Mouse (Mus musculus) embryonic facial prominence, embryonic 10.5 days (tissue): ENCODE measurements around the gene Palmd. TPM values are rescaled to one million over a fixed set of nuclear protein-coding genes. Genes with fewer than 3 reads are reported as not detected.

Source experiments
- DNase-seq: peaks from one replicate; pipeline ENCODE4 v3.0.0-alpha.2; 2017; ENCODE audit warnings: low spot score
- H3K27ac ChIP-seq: fragments of 300-500 bp; sonication (generic); replicated peaks from 2 replicates; pipeline ENCODE4 v1.5.1; 2016; ENCODE audit warnings: mild to moderate bottlenecking
- H3K27me3 ChIP-seq: fragments of 300-500 bp; sonication (generic); replicated peaks from 2 replicates; pipeline ENCODE4 v1.6.1; 2016; ENCODE audit warnings: low read depth, mild to moderate bottlenecking; ENCODE audit not compliant: poor library complexity, severe bottlenecking
- H3K36me3 ChIP-seq: fragments of 300-500 bp; sonication (generic); replicated peaks from 2 replicates; pipeline ENCODE4 v1.6.1; 2016; ENCODE audit warnings: mild to moderate bottlenecking, moderate library complexity
- H3K4me1 ChIP-seq: fragments of 300-500 bp; sonication (generic); 2 replicates; pipeline ENCODE4 v1.6.1; 2016
- H3K4me3 ChIP-seq: fragments of 300-500 bp; sonication (generic); 2 replicates; pipeline ENCODE4 v1.5.1; 2016; ENCODE audit warnings: mild to moderate bottlenecking, moderate library complexity
- H3K9me3 ChIP-seq: fragments of 300-500 bp; sonication (generic); 2 replicates; pipeline ENCODE4 v1.6.1; 2016; ENCODE audit warnings: mild to moderate bottlenecking
- WGBS: fragments of 180-500 bp; shearing (Covaris S2); methylation state at CpG from one replicate; pipeline ENCODE4 v1.1.7; 2016; 5-methylcytosine and 5-hydroxymethylcytosine counted together
- polyA plus RNA-seq: library from polyadenylated mRNA; unstranded; fragments of >200 nt; fragmentation: Nextera tagmentation; extraction: Ambion mirVana; gene quantifications from 2 replicates; pipeline ENCODE4 v1.2.1, GENCODE M21; 2016

The Palmd gene
- polyA plus RNA-seq, 1 experiment from 2014 or later = 1.5 TPM

- Histone ChIP-seq H3K4me1 (peaks cover 17% of the 10 kb centered on the region), H3K27ac (no peak overlapping the region), H3K4me3 (no peak overlapping the region), H3K27me3 (no peaks in the 10 kb centered on the region), H3K9me3 (no peaks in the 10 kb centered on the region), H3K36me3 (no peaks in the 10 kb centered on the region)
- WGBS = 53% methylated on average over 5 of the region's 5 CpGs
- no peak for DNase-seq
Observed at GRCm38 (mm10) chr3:116969786-116970185, 999 bp upstream of the Palmd start.

GRCm38 (mm10) chr3:116969003-116969402 is 216 bp upstream of the Palmd start:
- Histone ChIP-seq H3K27ac (peak overlapping the region; percentile 71), H3K27me3 (no peaks in the 10 kb centered on the region), H3K36me3 (no peaks in the 10 kb centered on the region), H3K4me3 (peak overlapping the region; percentile 55), H3K4me1 (peaks cover 17% of the 10 kb centered on the region), H3K9me3 (no peaks in the 10 kb centered on the region)
- no peak for DNase-seq
- 23% methylated on average over 5 of the region's 5 CpGs for WGBS

GRCm38 (mm10) chr3:116967967-116968366 is 820 bp downstream of the Palmd start, which contains the start of gene 4930455H04Rik:
4930455H04Rik (plus strand) TSS chr3:116968267.
- Histone ChIP-seq H3K4me1 (peaks cover 17% of the 10 kb centered on the region), H3K36me3 (no peaks in the 10 kb centered on the region), H3K4me3 (peak within 1 kb of the TSS; percentile 55), H3K27ac (peak within 1 kb of the TSS; percentile 71), H3K27me3 (no peaks in the 10 kb centered on the region), H3K9me3 (no peaks in the 10 kb centered on the region)
- DNase-seq = no peak
- WGBS = 65% methylated on average over 4 of the region's 4 CpGs

GRCm38 (mm10) chr3:116967436-116967835 is 1.4 kb downstream of the Palmd start:
- peaks cover 17% of the 10 kb centered on the region for H3K4me1 ChIP-seq
- DNase-seq = no peak
- H3K27me3 ChIP-seq = no peaks in the 10 kb centered on the region
- no peak overlapping the region for H3K4me3 ChIP-seq
- H3K9me3 ChIP-seq = no peaks in the 10 kb centered on the region
- H3K36me3 ChIP-seq = no peaks in the 10 kb centered on the region
- WGBS = 90% methylated on average over 6 of the region's 6 CpGs
- H3K27ac ChIP-seq = no peak overlapping the region

- H3K9me3 ChIP-seq = no peaks in the 10 kb centered on the region
- no peak for DNase-seq
- WGBS = 62% methylated on average over 6 of the region's 6 CpGs
- H3K27ac ChIP-seq = no peak overlapping the region
- H3K4me1 ChIP-seq = peaks cover 17% of the 10 kb centered on the region
- H3K27me3 ChIP-seq = no peaks in the 10 kb centered on the region
- H3K4me3 ChIP-seq = no peak overlapping the region
- no peaks in the 10 kb centered on the region for H3K36me3 ChIP-seq
Observed at GRCm38 (mm10) chr3:116966800-116967199, 2.0 kb downstream of the Palmd start.

- no peaks in the 10 kb centered on the region for H3K9me3 ChIP-seq
- WGBS = 30% methylated on average over 4 of the region's 4 CpGs
- no peaks in the 10 kb centered on the region for H3K27me3 ChIP-seq
- peaks cover 17% of the 10 kb centered on the region for H3K4me1 ChIP-seq
- no peak overlapping the region for H3K27ac ChIP-seq
- DNase-seq = peak; percentile 30
- H3K4me3 ChIP-seq = no peak overlapping the region
- no peaks in the 10 kb centered on the region for H3K36me3 ChIP-seq
Observed at GRCm38 (mm10) chr3:116966225-116966624, 2.6 kb downstream of the Palmd start.

GRCm38 (mm10) chr3:116964426-116964825 is 4.4 kb downstream of the Palmd start:
- 96% methylated on average over 9 of the region's 9 CpGs for WGBS
- DNase-seq = no peak

GRCm38 (mm10) chr3:116963213-116963612 is 5.6 kb downstream of the Palmd start:
- DNase-seq = no peak
- no peak overlapping the region for H3K27ac ChIP-seq
- no peaks in the 10 kb centered on the region for H3K36me3 ChIP-seq
- no peaks in the 10 kb centered on the region for H3K27me3 ChIP-seq
- WGBS = 79% methylated on average over 4 of the region's 4 CpGs
- H3K9me3 ChIP-seq = no peaks in the 10 kb centered on the region
- peaks cover 5% of the 10 kb centered on the region for H3K4me1 ChIP-seq
- H3K4me3 ChIP-seq = no peak overlapping the region

More at GRCm38 (mm10) chr3:116964426-116964825, 4.4 kb downstream of the Palmd start:
- Histone ChIP-seq H3K4me3 (no peak overlapping the region), H3K4me1 (peaks cover 17% of the 10 kb centered on the region), H3K27ac (no peak overlapping the region), H3K36me3 (no peaks in the 10 kb centered on the region), H3K9me3 (no peaks in the 10 kb centered on the region), H3K27me3 (no peaks in the 10 kb centered on the region)

GRCm38 (mm10) chr3:116961354-116962142 is 7.2 kb downstream of the Palmd start:
- Histone ChIP-seq H3K27ac (no peak overlapping the region), H3K4me3 (no peak overlapping the region), H3K27me3 (no peaks in the 10 kb centered on the region), H3K9me3 (no peaks in the 10 kb centered on the region), H3K36me3 (no peaks in the 10 kb centered on the region), H3K4me1 (no peaks in the 10 kb centered on the region)
- 72% methylated on average over 15 of the region's 15 CpGs for WGBS
- DNase-seq = no peak

GRCm38 (mm10) chr3:116960414-116960813 is 8.4 kb downstream of the Palmd start:
- WGBS = 84% methylated on average over 2 of the region's 2 CpGs
- no peak for DNase-seq
- H3K9me3 ChIP-seq = no peaks in the 10 kb centered on the region
- no peaks in the 10 kb centered on the region for H3K27me3 ChIP-seq
- no peak overlapping the region for H3K4me3 ChIP-seq
- H3K27ac ChIP-seq = no peak overlapping the region
- H3K4me1 ChIP-seq = no peaks in the 10 kb centered on the region
- H3K36me3 ChIP-seq = no peaks in the 10 kb centered on the region

- H3K36me3 ChIP-seq = no peaks in the 10 kb centered on the region
- H3K27me3 ChIP-seq = no peaks in the 10 kb centered on the region
- H3K4me3 ChIP-seq = no peak overlapping the region
- no peaks in the 10 kb centered on the region for H3K9me3 ChIP-seq
- H3K27ac ChIP-seq = no peak overlapping the region
- no peaks in the 10 kb centered on the region for H3K4me1 ChIP-seq
- DNase-seq = no peak
- WGBS = 65% methylated on average over 6 of the region's 6 CpGs
Observed at GRCm38 (mm10) chr3:116955061-116955460, 13.7 kb downstream of the Palmd start.

GRCm38 (mm10) chr3:116953366-116953765 is 15.4 kb downstream of the Palmd start:
- no peaks in the 10 kb centered on the region for H3K27me3 ChIP-seq
- DNase-seq = no peak
- H3K4me3 ChIP-seq = no peak overlapping the region
- WGBS = 89% methylated on average over 6 of the region's 6 CpGs
- H3K36me3 ChIP-seq = no peaks in the 10 kb centered on the region
- no peaks in the 10 kb centered on the region for H3K4me1 ChIP-seq
- no peaks in the 10 kb centered on the region for H3K9me3 ChIP-seq
- H3K27ac ChIP-seq = no peak overlapping the region

- H3K27me3 ChIP-seq = no peaks in the 10 kb centered on the region
- WGBS = 76% methylated on average over 8 of the region's 8 CpGs
- H3K4me1 ChIP-seq = no peaks in the 10 kb centered on the region
- H3K27ac ChIP-seq = no peak overlapping the region
- H3K36me3 ChIP-seq = no peaks in the 10 kb centered on the region
- no peak for DNase-seq
- no peaks in the 10 kb centered on the region for H3K9me3 ChIP-seq
- H3K4me3 ChIP-seq = no peak overlapping the region
Observed at GRCm38 (mm10) chr3:116952242-116952899, 16.4 kb downstream of the Palmd start.
